Mouse (Mus musculus) liver, postnatal 0 days (tissue): ENCODE results near the gene Flywch1. TPM values are rescaled to one million over a fixed set of nuclear protein-coding genes. Genes with fewer than 3 reads are reported as not detected.

ENCODE experiments used
- ATAC-seq: fragments of 200-750 bp; cut with Nextera tagmentation; 2 replicates; pipeline ENCODE4 v1.8.0; 2017; ENCODE audit warnings: mild to moderate bottlenecking, moderate library complexity
- DNase-seq: peaks from one replicate; pipeline ENCODE4 v3.0.0-alpha.2; 2016
- H3K27ac ChIP-seq: fragments of 300-500 bp; sonication (generic); 2 replicates; pipeline ENCODE4 v1.5.1; 2014; ENCODE audit warnings: antibody characterized with exemption, moderate library complexity, mild to moderate bottlenecking, low read depth
- H3K27me3 ChIP-seq: fragments of 300-500 bp; sonication (generic); 2 replicates; pipeline ENCODE4 v1.6.1; 2014; ENCODE audit warnings: low read length, control low read depth, mixed read lengths; ENCODE audit not compliant: insufficient read depth
- H3K36me3 ChIP-seq: fragments of 300-500 bp; sonication (generic); replicated peaks from 2 replicates; pipeline ENCODE4 v1.6.1; 2014; ENCODE audit warnings: mild to moderate bottlenecking, control low read depth, low read length, moderate library complexity, mixed read lengths; ENCODE audit not compliant: insufficient read depth
- H3K4me1 ChIP-seq: fragments of 300-500 bp; sonication (generic); 2 replicates; pipeline ENCODE4 v1.6.1; 2014; ENCODE audit warnings: antibody characterized with exemption, mild to moderate bottlenecking, control low read depth; ENCODE audit not compliant: insufficient read depth
- H3K4me2 ChIP-seq: fragments of 300-500 bp; sonication (generic); 2 replicates; pipeline ENCODE4 v1.6.1; 2014; ENCODE audit warnings: low read depth, mild to moderate bottlenecking, low read length, moderate library complexity, mixed read lengths
- H3K4me3 ChIP-seq: fragments of 300-500 bp; sonication (generic); 2 replicates; pipeline ENCODE4 v1.5.1; 2014; ENCODE audit warnings: low read depth, low read length
- H3K9ac ChIP-seq: fragments of 300-500 bp; sonication (generic); replicated peaks from 2 replicates; pipeline ENCODE4 v1.6.1; 2014; ENCODE audit warnings: mild to moderate bottlenecking, moderate library complexity
- H3K9me3 ChIP-seq: fragments of 300-500 bp; sonication (generic); 2 replicates; pipeline ENCODE4 v1.6.1; 2016; ENCODE audit warnings: mild to moderate bottlenecking, control low read depth, low read length, mixed read lengths
- CTCF ChIP-seq: sonication (generic); IDR thresholded peaks from 2 replicates; pipeline ENCODE4 v1.5.1; 2016; ENCODE audit warnings: antibody characterized with exemption, low read depth
- EP300 ChIP-seq: IDR thresholded peaks from 2 replicates; pipeline ENCODE4 v1.6.1; 2016; ENCODE audit warnings: antibody characterized with exemption, low read depth, mild to moderate bottlenecking
- WGBS: fragments of 180-500 bp; shearing (Covaris S2); extraction: QIAGEN DNeasy Blood & Tissue Kit; methylation state at CpG from one replicate; pipeline ENCODE4 v1.1.7; 2014; ENCODE audit not compliant: insufficient replicate concordance; 5-methylcytosine and 5-hydroxymethylcytosine counted together
- polyA plus RNA-seq: library from polyadenylated mRNA; unstranded; fragments of >200 nt; fragmentation: Nextera tagmentation; extraction: Ambion mirVana; gene quantifications from 2 replicates; pipeline ENCODE4 v1.2.1, GENCODE M21; 2015

Flywch1 gene
- polyA plus RNA-seq, 1 experiment from 2014 or later, result 11.9 TPM

- peak overlapping the region; percentile 71 for H3K9ac ChIP-seq
- H3K27me3 ChIP-seq, result peaks cover 63% of the 10 kb centered on the region
- peaks cover 24% of the 10 kb centered on the region for H3K4me1 ChIP-seq
- H3K27ac ChIP-seq, result peak overlapping the region; percentile 29; the same call in 1 of the 2 replicates
- peak; percentile 14 for ATAC-seq
- peaks cover 3% of the 10 kb centered on the region; the same call in 1 of the 2 replicates for H3K36me3 ChIP-seq
- TF ChIP-seq CTCF, result no peak
- TF ChIP-seq EP300, result no peak
- DNase-seq, result no peak
- H3K4me3 ChIP-seq, result peak overlapping the region; percentile 65
- peak overlapping the region; percentile 99 for H3K4me2 ChIP-seq
- 3% methylated on average over 48 of the region's 48 CpGs for WGBS
- H3K9me3 ChIP-seq, result no peaks in the 10 kb centered on the region
These were observed 31.9 kb downstream of the Flywch1 start for GRCm38 (mm10) chr17:23739202-23740135.

- 68% methylated on average over 2 of the region's 2 CpGs for WGBS
These were observed 32.6 kb downstream of the Flywch1 start for GRCm38 (mm10) chr17:23738836-23739201.

GRCm38 (mm10) chr17:23737493-23738445 lies 33.6 kb downstream of the Flywch1 start:
- H3K27me3 ChIP-seq, result peaks cover 46% of the 10 kb centered on the region
- no peak overlapping the region for H3K4me3 ChIP-seq
- H3K27ac ChIP-seq, result no peak overlapping the region
- DNase-seq (no peak), ATAC-seq (no peak)
- peaks cover 24% of the 10 kb centered on the region for H3K4me1 ChIP-seq
- H3K9ac ChIP-seq, result no peak overlapping the region
- H3K9me3 ChIP-seq, result no peaks in the 10 kb centered on the region
- TF ChIP-seq EP300 (no peak), CTCF (peak; percentile 24)
- H3K4me2 ChIP-seq, result no peak overlapping the region
- peaks cover 3% of the 10 kb centered on the region for H3K36me3 ChIP-seq
- WGBS, result 77% methylated on average over 15 of the region's 15 CpGs

More at GRCm38 (mm10) chr17:23738836-23739201, 32.6 kb downstream of the Flywch1 start:
- no peak for DNase-seq
- Histone ChIP-seq H3K9ac (no peak overlapping the region), H3K27me3 (peaks cover 56% of the 10 kb centered on the region), H3K9me3 (no peaks in the 10 kb centered on the region), H3K4me2 (peak overlapping the region; percentile 99), H3K36me3 (peaks cover 3% of the 10 kb centered on the region; the same call in 1 of the 2 replicates), H3K4me3 (no peak overlapping the region), H3K4me1 (peaks cover 24% of the 10 kb centered on the region), H3K27ac (no peak overlapping the region)
- TF ChIP-seq EP300, result no peak
- TF ChIP-seq CTCF, result no peak
- ATAC-seq, result no peak

- DNase-seq (no peak), ATAC-seq (no peak)
- Histone ChIP-seq H3K4me3 (no peak overlapping the region), H3K27ac (no peak overlapping the region), H3K4me1 (peaks cover 3% of the 10 kb centered on the region), H3K9me3 (no peaks in the 10 kb centered on the region), H3K27me3 (peaks cover 13% of the 10 kb centered on the region), H3K4me2 (no peak overlapping the region), H3K9ac (no peak overlapping the region), H3K36me3 (peaks cover 3% of the 10 kb centered on the region)
- 61% methylated on average over 1 of the region's 1 CpGs for WGBS
- no peak for TF ChIP-seq CTCF
- TF ChIP-seq EP300, result no peak
These were observed 37.1 kb downstream of the Flywch1 start for GRCm38 (mm10) chr17:23734341-23734740.

- Histone ChIP-seq H3K27me3 (no peaks in the 10 kb centered on the region), H3K4me3 (no peak overlapping the region), H3K4me2 (no peak overlapping the region), H3K27ac (no peak overlapping the region), H3K9ac (no peak overlapping the region), H3K9me3 (no peaks in the 10 kb centered on the region), H3K4me1 (peaks cover 16% of the 10 kb centered on the region), H3K36me3 (peaks cover under 1% of the 10 kb centered on the region; the same call in 1 of the 2 replicates)
- TF ChIP-seq EP300 (no peak), CTCF (no peak)
- WGBS, result 43% methylated on average over 1 of the region's 1 CpGs
- ATAC-seq (no peak), DNase-seq (no peak)
These were observed 41.0 kb downstream of the Flywch1 start for GRCm38 (mm10) chr17:23730441-23730840.
